Comparison of ENCODE assay signal across 11 mouse cellular contexts in the genomic region with DNA sequence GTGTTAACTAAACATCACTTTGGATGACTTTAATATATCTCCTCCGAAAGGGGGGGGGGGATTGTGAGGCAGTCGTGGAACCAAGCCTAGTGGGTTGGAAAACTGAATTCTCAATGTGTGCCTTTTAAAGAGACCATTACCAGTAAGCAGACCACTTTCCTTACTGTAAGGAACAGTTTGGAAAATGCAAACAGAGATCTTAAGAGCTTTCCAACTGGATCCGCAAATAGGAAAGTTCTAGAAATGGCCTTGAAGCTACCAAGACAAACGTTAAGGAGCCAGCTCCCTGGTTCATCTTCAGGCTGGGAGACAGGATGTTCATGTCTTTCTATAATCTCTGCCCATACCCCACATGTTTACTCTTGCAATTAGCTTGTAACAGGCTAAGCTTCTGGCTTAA. TPM values are rescaled to one million over a fixed set of nuclear protein-coding genes. Genes with fewer than 3 reads are reported as not detected.
DNase-seq lines count a peak whose midpoint lies in the region; ATAC-seq lines count a peak whose summit lies in the region.
"Had no signal": no experiment of that assay in that cellular context is flagged by ENCODE, and none has a peak within 500 bp of the region (broad histone marks: within the 10 kb centered on the region; RNA-seq: fewer than 3 reads in every experiment).

No protein-coding gene starts in this region.

- H3K36me3 ChIP-seq in heart, embryonic 15.5 days, result no peaks in the 10 kb centered on the region
- H3K36me3 ChIP-seq in embryonic facial prominence, embryonic 13.5 days, result no peaks in the 10 kb centered on the region
- H3K36me3 ChIP-seq in hindbrain, embryonic 15.5 days, result no peaks in the 10 kb centered on the region
- no peaks in the 10 kb centered on the region for H3K36me3 ChIP-seq in midbrain, embryonic 16.5 days (ENCODE audit: control insufficient read depth, insufficient read depth, low read length)
- H3K36me3 ChIP-seq: stomach, embryonic 15.5 days had no signal

- H3K4me2 ChIP-seq in heart, embryonic 15.5 days, result no peak overlapping the region
- peak overlapping the region; percentile 89 for H3K4me2 ChIP-seq in embryonic facial prominence, embryonic 13.5 days
- H3K4me2 ChIP-seq in hindbrain, embryonic 15.5 days, result peak overlapping the region; percentile 93
- peak overlapping the region; percentile 69 for H3K4me2 ChIP-seq in midbrain, embryonic 16.5 days (ENCODE audit: low read length)

- DNase-seq in heart, postnatal 14 days, result no peak
- no peak for DNase-seq in thymus, postnatal 10 days (ENCODE audit: low spot score in 2 of 2)
- no peak for DNase-seq in thymus, adult 18-20 months
- no peak for DNase-seq in embryo, embryonic 9.5 days (ENCODE audit: extremely low spot score)
- DNase-seq: right cerebral cortex, adult 18-20 months had no signal

- peak overlapping the region; percentile 40; the same call in 1 of the 2 replicates for H3K4me3 ChIP-seq in heart, embryonic 15.5 days
- peak overlapping the region; percentile 42 for H3K4me3 ChIP-seq in embryonic facial prominence, embryonic 13.5 days
- H3K4me3 ChIP-seq in hindbrain, embryonic 15.5 days, result peak overlapping the region; percentile 40
- H3K4me3 ChIP-seq in midbrain, embryonic 16.5 days (ENCODE audit: low read depth, low read length), result peak overlapping the region; percentile 41; the same call in 1 of the 2 replicates

- no peak overlapping the region for H3K9ac ChIP-seq in heart, embryonic 15.5 days
- H3K9ac ChIP-seq in embryonic facial prominence, embryonic 13.5 days, result peak overlapping the region; percentile 67
- no peak overlapping the region for H3K9ac ChIP-seq in hindbrain, embryonic 15.5 days
- no peak overlapping the region for H3K9ac ChIP-seq in midbrain, embryonic 16.5 days (ENCODE audit: low read depth, low read length)
- H3K9ac ChIP-seq: stomach, embryonic 15.5 days had no signal

- peaks cover 36% of the 10 kb centered on the region for H3K4me1 ChIP-seq in heart, embryonic 15.5 days (replicated peaks)
- peaks cover 56% of the 10 kb centered on the region for H3K4me1 ChIP-seq in embryonic facial prominence, embryonic 13.5 days
- peaks cover 54% of the 10 kb centered on the region for H3K4me1 ChIP-seq in hindbrain, embryonic 15.5 days (replicated peaks)
- peaks cover 33% of the 10 kb centered on the region; the same call in 1 of the 2 replicates for H3K4me1 ChIP-seq in midbrain, embryonic 16.5 days (ENCODE audit: control insufficient read depth, insufficient read depth, low read length)

- intact Hi-C loops in heart, postnatal 14 days (cut with DNase I), result no loop called here

- ATAC-seq in heart, embryonic 15.5 days (replicated peaks; ENCODE audit: insufficient number of reproducible peaks, insufficient read depth, low FRiP score, low read depth), result no peak
- no peak for ATAC-seq in embryonic facial prominence, embryonic 13.5 days (ENCODE audit: insufficient number of reproducible peaks, insufficient read depth, low FRiP score, low TSS enrichment, low read depth)
- ATAC-seq in hindbrain, embryonic 15.5 days (ENCODE audit: low FRiP score, low read depth), result no peak
- ATAC-seq in midbrain, embryonic 16.5 days, result no peak

- 30% methylated on average over 4 of the region's 4 CpGs for WGBS in heart, embryonic 15.5 days
- 15% methylated on average over 4 of the region's 4 CpGs for WGBS in embryonic facial prominence, embryonic 13.5 days
- WGBS in hindbrain, embryonic 15.5 days, result 9% methylated on average over 4 of the region's 4 CpGs
- 3% methylated on average over 4 of the region's 4 CpGs for whole genome bisulfite sequencing in midbrain, embryonic 16.5 days

- no peak overlapping the region for H3K27ac ChIP-seq in heart, embryonic 15.5 days
- H3K27ac ChIP-seq in embryonic facial prominence, embryonic 13.5 days, result peak overlapping the region; percentile 57
- peak overlapping the region; percentile 46 for H3K27ac ChIP-seq in hindbrain, embryonic 15.5 days (replicated peaks)
- H3K27ac ChIP-seq in midbrain, embryonic 16.5 days (ENCODE audit: low read length), result no peak overlapping the region
- H3K27ac ChIP-seq: stomach, embryonic 15.5 days had no signal

- H3K27me3 ChIP-seq in heart, embryonic 15.5 days, result peaks cover 85% of the 10 kb centered on the region
- H3K27me3 ChIP-seq in embryonic facial prominence, embryonic 13.5 days, result peaks cover 15% of the 10 kb centered on the region
- peaks cover 10% of the 10 kb centered on the region for H3K27me3 ChIP-seq in hindbrain, embryonic 15.5 days
- peaks cover 12% of the 10 kb centered on the region; the same call in 1 of the 2 replicates for H3K27me3 ChIP-seq in midbrain, embryonic 16.5 days (ENCODE audit: control insufficient read depth, insufficient read depth, low read depth, low read length)
- H3K27me3 ChIP-seq: CH12.LX had no signal

- H3K9me3 ChIP-seq in heart, embryonic 15.5 days (replicated peaks), result no peaks in the 10 kb centered on the region
- no peaks in the 10 kb centered on the region for H3K9me3 ChIP-seq in embryonic facial prominence, embryonic 13.5 days
- no peaks in the 10 kb centered on the region for H3K9me3 ChIP-seq in hindbrain, embryonic 15.5 days
- no peaks in the 10 kb centered on the region for H3K9me3 ChIP-seq in midbrain, embryonic 16.5 days (replicated peaks; ENCODE audit: control insufficient read depth, low read length, poor library complexity, severe bottlenecking)
- H3K9me3 ChIP-seq: stomach, embryonic 15.5 days had no signal

RNA-seq across cellular contexts. Expression of a gene that starts 3.3 kb away (rescaled TPM):
- polyA plus RNA-seq in heart, embryonic 15.5 days (2015; fragmentation: Nextera tagmentation; extraction: Ambion mirVana), result 0.23 and 0.30 TPM in 2 replicates
- total RNA-seq in heart, postnatal 14 days (2021), result under 1 TPM; 0.12 to 0.54 TPM
- polyA plus RNA-seq in embryonic facial prominence, embryonic 13.5 days (2015; fragmentation: Nextera tagmentation; extraction: Ambion mirVana), result 9.2 and 12.6 TPM in 2 replicates
- polyA plus RNA-seq in hindbrain, embryonic 15.5 days (2015; fragmentation: Nextera tagmentation; extraction: Ambion mirVana), result 4.4 and 5.8 TPM in 2 replicates
- polyA plus RNA-seq in midbrain, embryonic 16.5 days (2015; fragmentation: Nextera tagmentation; extraction: Ambion mirVana), result 4.5 and 5.3 TPM in 2 replicates
- total RNA-seq: CH12.LX had no signal

Comparison
In these comparisons a context has a peak if more than half of its experiments do, and no peak if none do; other contexts are left out.
1. H3K27ac ChIP-seq: peak in embryonic facial prominence, embryonic 13.5 days (single experiment) and hindbrain, embryonic 15.5 days (single experiment); none in heart, embryonic 15.5 days (single experiment) and midbrain, embryonic 16.5 days (single experiment).
2. Peak in every context shown above with its lines, with median percentiles within 50 percentile points of each other: H3K4me3 ChIP-seq.